Mouse (Mus musculus) midbrain, postnatal 0 days (tissue): ENCODE measurements around the gene Atp13a3. TPM values are rescaled to one million over a fixed set of nuclear protein-coding genes. Genes with fewer than 3 reads are reported as not detected.

Experiments
- ATAC-seq: fragments of 200-750 bp; cut with Nextera tagmentation; 2 replicates; pipeline ENCODE4 v1.8.0; 2017; ENCODE audit warnings: moderate number of reproducible peaks, mild to moderate bottlenecking, moderate TSS enrichment, moderate library complexity; ENCODE audit not compliant: low FRiP score
- DNase-seq: peaks from one replicate; pipeline ENCODE4 v3.0.0-alpha.2; 2015; ENCODE audit warnings: low spot score
- H3K27ac ChIP-seq: fragments of 300-500 bp; sonication (generic); 2 replicates; pipeline ENCODE4 v1.5.1; 2014; ENCODE audit warnings: low read depth, mild to moderate bottlenecking, low read length, mixed read lengths
- H3K27me3 ChIP-seq: fragments of 300-500 bp; sonication (generic); 2 replicates; pipeline ENCODE4 v1.6.1; 2014; ENCODE audit warnings: low read length, control low read depth, mixed read lengths; ENCODE audit not compliant: insufficient read depth
- H3K36me3 ChIP-seq: fragments of 300-500 bp; sonication (generic); 2 replicates; pipeline ENCODE4 v1.6.1; 2014; ENCODE audit warnings: low read length, control low read depth, mixed read lengths; ENCODE audit not compliant: insufficient read depth
- H3K4me1 ChIP-seq: fragments of 300-500 bp; sonication (generic); 2 replicates; pipeline ENCODE4 v1.6.1; 2014; ENCODE audit warnings: mild to moderate bottlenecking, control low read depth, antibody characterized with exemption, low read length, mixed read lengths; ENCODE audit not compliant: insufficient read depth
- H3K4me2 ChIP-seq: fragments of 300-500 bp; sonication (generic); 2 replicates; pipeline ENCODE4 v1.6.1; 2014; ENCODE audit warnings: low read depth, mild to moderate bottlenecking, low read length, mixed read lengths; ENCODE audit not compliant: poor library complexity, severe bottlenecking
- H3K4me3 ChIP-seq: fragments of 300-500 bp; sonication (generic); 2 replicates; pipeline ENCODE4 v1.5.1; 2014; ENCODE audit warnings: low read depth, mild to moderate bottlenecking, low read length, moderate library complexity
- H3K9ac ChIP-seq: fragments of 300-500 bp; sonication (generic); replicated peaks from 2 replicates; pipeline ENCODE4 v1.6.1; 2014; ENCODE audit warnings: mild to moderate bottlenecking, low read length, moderate library complexity, mixed read lengths; ENCODE audit not compliant: poor library complexity, severe bottlenecking
- H3K9me3 ChIP-seq: fragments of 300-500 bp; sonication (generic); 2 replicates; pipeline ENCODE4 v1.6.1; 2016; ENCODE audit warnings: low read length, control low read depth
- CTCF ChIP-seq: IDR thresholded peaks from 2 replicates; pipeline ENCODE4 v1.5.1; 2016; ENCODE audit warnings: antibody characterized with exemption, mild to moderate bottlenecking
- WGBS: fragments of 180-500 bp; shearing (Covaris S2); extraction: QIAGEN DNeasy Blood & Tissue Kit; methylation state at CpG from one replicate; pipeline ENCODE4 v1.1.7; 2014; 5-methylcytosine and 5-hydroxymethylcytosine counted together
- polyA plus RNA-seq: library from polyadenylated mRNA; unstranded; fragments of >200 nt; fragmentation: Nextera tagmentation; extraction: Ambion mirVana; gene quantifications from 2 replicates; pipeline ENCODE4 v1.2.1, GENCODE M21; 2015
- total RNA-seq: library from RNA; depleted of rRNA; stranded (reverse); fragments of >200 nt; gene quantifications from 2 replicates; pipeline ENCODE4 v1.2.3, GENCODE M21; 2014

Gene Atp13a3
- total and polyA plus RNA-seq, 2 experiments from 2014 or later: 7.2 to 34.1 TPM

DNA sequence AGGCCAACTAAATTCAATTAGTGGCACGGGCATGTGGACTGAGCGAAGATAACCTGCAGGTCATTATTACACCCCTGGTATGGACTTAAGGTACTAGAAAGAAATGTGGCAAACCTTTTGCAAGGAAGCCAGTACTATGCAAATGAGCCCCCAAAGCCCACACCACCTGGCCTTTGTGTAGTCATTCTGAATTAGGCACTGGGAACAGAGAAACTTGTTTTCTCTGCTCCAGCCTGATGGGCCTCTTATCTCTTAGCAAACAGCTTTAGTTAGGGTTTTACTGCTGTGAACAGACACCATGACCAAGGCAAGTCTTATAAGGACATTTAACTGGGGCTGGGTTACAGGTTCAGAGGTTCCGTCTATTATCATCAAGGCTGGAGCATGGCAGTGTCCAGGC, 27.4 kb upstream of the Atp13a3 start:
- H3K9ac ChIP-seq: no peak overlapping the region
- WGBS: 89% methylated on average over 3 of the region's 3 CpGs

DNA sequence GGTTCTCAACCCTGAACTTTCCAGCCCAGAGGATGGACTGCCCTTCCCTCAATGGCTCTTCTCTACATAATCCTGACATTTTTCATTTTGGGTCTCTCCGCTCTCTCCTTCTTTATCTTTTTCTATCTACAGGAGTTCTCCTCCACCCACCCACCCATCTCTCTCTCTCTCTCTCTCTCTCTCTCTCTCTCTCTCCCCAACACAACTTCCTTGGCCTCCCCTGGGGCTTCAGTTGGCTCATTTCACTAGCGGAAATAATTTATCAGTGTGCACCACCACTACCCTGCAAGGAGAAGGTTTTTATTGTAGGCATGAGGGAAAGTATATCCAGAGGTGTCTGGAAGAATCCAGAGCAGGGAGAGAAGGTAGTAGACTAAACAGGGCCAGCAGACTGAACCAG, 26.3 kb upstream of the Atp13a3 start:
- Histone ChIP-seq H3K27me3 (no peaks in the 10 kb centered on the region), H3K4me1 (no peaks in the 10 kb centered on the region), H3K9me3 (no peaks in the 10 kb centered on the region), H3K4me2 (no peak overlapping the region), H3K27ac (no peak overlapping the region), H3K4me3 (no peak overlapping the region), H3K36me3 (no peaks in the 10 kb centered on the region), H3K9ac (no peak overlapping the region)
- 87% methylated on average over 2 of the region's 2 CpGs for WGBS
- no peak for TF ChIP-seq CTCF
- ATAC-seq (no peak), DNase-seq (no peak)

More for the DNA sequence above, 27.4 kb upstream of the Atp13a3 start:
- no peaks in the 10 kb centered on the region for H3K4me1 ChIP-seq
- H3K9me3 ChIP-seq: no peaks in the 10 kb centered on the region
- ATAC-seq: no peak
- DNase-seq: no peak
- no peak overlapping the region for H3K27ac ChIP-seq
- H3K4me2 ChIP-seq: no peak overlapping the region
- H3K27me3 ChIP-seq: no peaks in the 10 kb centered on the region
- TF ChIP-seq CTCF: no peak
- H3K36me3 ChIP-seq: no peaks in the 10 kb centered on the region
- H3K4me3 ChIP-seq: no peak overlapping the region

DNA sequence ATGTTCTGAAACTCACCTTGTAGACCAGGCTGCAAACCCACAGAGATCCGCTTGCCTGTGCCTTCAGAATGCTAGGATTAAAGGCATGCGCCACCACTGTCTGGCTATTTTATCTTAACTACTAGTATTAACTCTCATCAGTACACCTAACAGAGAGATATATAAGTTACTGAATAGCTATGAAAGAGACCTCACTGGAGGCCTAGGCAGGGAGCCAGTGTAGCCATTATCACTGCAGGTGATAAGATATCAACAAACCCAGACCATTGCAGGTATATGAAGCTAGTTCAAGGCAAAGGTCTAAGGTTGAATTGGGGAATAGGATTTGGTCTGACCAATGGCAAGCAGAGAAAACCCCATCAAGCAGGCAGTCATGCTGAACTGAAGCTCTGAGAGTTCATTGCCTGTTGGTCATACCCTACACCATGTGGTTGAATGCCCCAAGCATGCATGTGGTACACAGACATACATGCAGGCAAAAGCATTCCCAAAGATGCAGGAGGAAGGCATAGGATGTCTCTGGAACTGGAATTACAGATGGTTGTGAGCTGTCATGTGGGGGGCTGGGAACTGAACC, 24.8 kb upstream of the Atp13a3 start:
- WGBS: 97% methylated on average over 2 of the region's 2 CpGs
- Histone ChIP-seq H3K9ac (no peak overlapping the region), H3K27me3 (no peaks in the 10 kb centered on the region), H3K36me3 (no peaks in the 10 kb centered on the region), H3K4me2 (no peak overlapping the region), H3K9me3 (no peaks in the 10 kb centered on the region), H3K4me3 (no peak overlapping the region), H3K4me1 (no peaks in the 10 kb centered on the region), H3K27ac (no peak overlapping the region)
- ATAC-seq (no peak), DNase-seq (no peak)
- TF ChIP-seq CTCF: no peak

DNA sequence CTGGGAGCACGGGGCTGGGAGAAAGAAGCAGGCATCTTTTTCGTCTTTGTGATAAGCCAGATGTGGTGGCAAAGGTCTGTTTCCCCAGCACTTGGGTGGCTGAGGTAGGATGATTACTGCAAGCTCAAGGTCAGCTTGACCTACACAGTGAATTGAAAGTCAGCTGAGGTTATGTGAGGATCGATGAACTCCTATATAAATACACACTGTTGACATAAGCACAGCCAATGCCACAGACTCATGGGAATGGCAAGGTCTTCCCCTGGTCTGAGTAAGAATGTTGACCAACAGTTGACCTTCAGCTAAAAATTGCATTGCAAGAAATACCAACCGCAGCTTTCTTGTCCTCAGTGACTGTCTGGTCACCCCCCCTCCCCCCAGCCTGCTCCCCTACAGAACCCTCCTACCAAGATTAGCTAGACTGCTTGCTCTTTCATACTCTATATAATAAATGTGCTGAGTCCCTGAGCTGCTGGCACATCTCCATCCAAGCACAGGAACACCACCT, 23.0 kb upstream of the Atp13a3 start:
- H3K27ac ChIP-seq: no peak overlapping the region
- ATAC-seq: no peak
- H3K36me3 ChIP-seq: no peaks in the 10 kb centered on the region
- no peaks in the 10 kb centered on the region for H3K27me3 ChIP-seq
- DNase-seq: no peak
- H3K4me1 ChIP-seq: no peaks in the 10 kb centered on the region
- no peak overlapping the region for H3K4me3 ChIP-seq
- TF ChIP-seq CTCF: no peak
- no peak overlapping the region for H3K4me2 ChIP-seq
- H3K9ac ChIP-seq: no peak overlapping the region
- H3K9me3 ChIP-seq: no peaks in the 10 kb centered on the region
- 86% methylated on average over 4 of the region's 4 CpGs for WGBS

DNA sequence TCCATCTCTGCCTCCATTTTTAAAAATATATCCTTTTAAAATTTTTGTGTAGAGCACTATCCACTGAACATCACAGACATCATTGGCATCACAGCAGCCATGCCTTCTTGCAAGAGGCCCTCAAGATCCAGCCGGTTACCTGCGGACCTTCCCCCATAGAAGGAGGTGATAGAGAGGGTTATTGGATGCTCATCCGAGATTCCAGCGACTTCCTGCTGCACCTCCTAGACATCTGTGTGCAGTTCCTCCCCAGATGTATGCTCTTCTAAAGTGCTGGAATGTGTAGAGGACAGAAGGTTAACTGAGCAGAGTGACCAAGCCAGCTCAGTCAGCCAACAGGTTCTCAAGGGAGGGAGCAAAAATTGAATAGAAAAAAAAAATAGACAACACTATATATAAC, 21.7 kb upstream of the Atp13a3 start:
- no peaks in the 10 kb centered on the region for H3K36me3 ChIP-seq
- H3K4me3 ChIP-seq: no peak overlapping the region
- 84% methylated on average over 4 of the region's 4 CpGs for WGBS

DNA sequence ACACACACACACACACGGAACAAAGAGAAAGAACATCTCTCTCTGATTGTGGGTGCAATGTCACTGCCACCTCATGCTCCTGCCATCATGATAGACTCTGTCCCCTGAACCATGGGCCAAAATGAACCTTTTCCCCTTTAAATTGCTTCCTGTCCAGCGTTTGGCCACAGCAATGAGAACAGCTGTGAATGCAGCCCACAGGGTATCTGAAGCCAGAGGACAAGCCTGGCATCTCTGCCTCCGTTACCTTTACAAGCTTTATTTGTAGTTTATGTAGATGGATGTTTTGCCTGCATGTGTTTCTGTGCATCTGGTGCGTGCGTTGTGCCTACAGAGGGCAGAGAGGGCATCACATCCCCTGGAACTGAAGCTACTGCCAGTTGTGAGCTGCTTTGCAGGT, 21.2 kb upstream of the Atp13a3 start:
- H3K9me3 ChIP-seq: no peaks in the 10 kb centered on the region
- no peak overlapping the region for H3K9ac ChIP-seq
- no peak overlapping the region for H3K4me3 ChIP-seq
- WGBS: 84% methylated on average over 5 of the region's 5 CpGs
- DNase-seq (no peak), ATAC-seq (no peak)
- TF ChIP-seq CTCF: no peak
- H3K27ac ChIP-seq: no peak overlapping the region
- H3K27me3 ChIP-seq: no peaks in the 10 kb centered on the region
- H3K4me2 ChIP-seq: no peak overlapping the region
- H3K36me3 ChIP-seq: no peaks in the 10 kb centered on the region
- no peaks in the 10 kb centered on the region for H3K4me1 ChIP-seq

More for the DNA sequence above, 21.7 kb upstream of the Atp13a3 start:
- Histone ChIP-seq H3K9me3 (no peaks in the 10 kb centered on the region), H3K27me3 (no peaks in the 10 kb centered on the region), H3K9ac (no peak overlapping the region), H3K4me1 (no peaks in the 10 kb centered on the region), H3K27ac (no peak overlapping the region), H3K4me2 (no peak overlapping the region)
- DNase-seq: no peak
- no peak for ATAC-seq
- no peak for TF ChIP-seq CTCF
